Mouse (Mus musculus): ENCODE results near the gene Cd27. TPM values are rescaled to one million over a fixed set of nuclear protein-coding genes. Genes with fewer than 3 reads are reported as not detected.

Gene Cd27
- total and polyA plus RNA-seq, 2 experiments from 2014 or later = 1.3 TPM; not detected in 1

- Histone ChIP-seq H3K27ac (ENCODE audit: low read depth) (0 out of 2 replicates have a peak overlapping the region, but pooled peaks have one; percentile 15), H3K4me2 (ENCODE audit: low read depth, low read length) (no peak overlapping the region), H3K4me1 (ENCODE audit: control insufficient read depth, insufficient read depth) (peaks cover 13% of the 10 kb centered on the region; the same call in 1 of the 2 replicates), H3K27me3 (ENCODE audit: control insufficient read depth, insufficient read depth, low read length) (no peaks in the 10 kb centered on the region), H3K9ac (replicated peaks; ENCODE audit: low read depth, low read length) (no peak overlapping the region), H3K4me3 (ENCODE audit: low read depth, low read length) (no peak overlapping the region), H3K36me3 (replicated peaks; ENCODE audit: control insufficient read depth, insufficient read depth, low read length) (peaks cover 37% of the 10 kb centered on the region), H3K9me3 (replicated peaks; ENCODE audit: control insufficient read depth, low read length) (no peaks in the 10 kb centered on the region)
- no peak for TF ChIP-seq CTCF (IDR thresholded peaks at IDR 0.05; ENCODE audit: low read depth)
- no peak for TF ChIP-seq EP300 (IDR thresholded peaks at IDR 0.05; ENCODE audit: low read depth)
- ATAC-seq (ENCODE audit: insufficient read depth, low read depth) (no peak), DNase-seq (ENCODE audit: low spot score) (no peak)
- WGBS = 49% methylated on average over 6 of the region's 7 CpGs
Observed at GRCm38 (mm10) chr6:125193390-125193789, 43.4 kb downstream of the Cd27 start.

GRCm38 (mm10) chr6:125192841-125193240, 44.0 kb downstream of the Cd27 start:
- no peak for DNase-seq (ENCODE audit: low spot score)
- H3K4me1 ChIP-seq (ENCODE audit: control insufficient read depth, insufficient read depth) = peaks cover 13% of the 10 kb centered on the region; the same call in 1 of the 2 replicates
- 22% methylated on average over 5 of the region's 5 CpGs for WGBS

GRCm38 (mm10) chr6:125192016-125192714, 44.6 kb downstream of the Cd27 start:
- TF ChIP-seq CTCF (IDR thresholded peaks at IDR 0.05; ENCODE audit: low read depth) (no peak), EP300 (IDR thresholded peaks at IDR 0.05; ENCODE audit: low read depth) (no peak)
- peak; percentile 92 for ATAC-seq (ENCODE audit: insufficient read depth, low read depth)
- WGBS = under 1% methylated on average over 34 of the region's 34 CpGs
- H3K9me3 ChIP-seq (replicated peaks; ENCODE audit: control insufficient read depth, low read length) = no peaks in the 10 kb centered on the region
- peaks cover 48% of the 10 kb centered on the region for H3K36me3 ChIP-seq (replicated peaks; ENCODE audit: control insufficient read depth, insufficient read depth, low read length)
- peaks cover 13% of the 10 kb centered on the region; the same call in 1 of the 2 replicates for H3K4me1 ChIP-seq (ENCODE audit: control insufficient read depth, insufficient read depth)
- H3K27ac ChIP-seq (ENCODE audit: low read depth) = peak overlapping the region; percentile 95
- peak overlapping the region; percentile 70 for H3K4me2 ChIP-seq (ENCODE audit: low read depth, low read length)
- DNase-seq (ENCODE audit: low spot score) = peak; percentile 90
- peak overlapping the region; percentile 91 for H3K4me3 ChIP-seq (ENCODE audit: low read depth, low read length)
- H3K9ac ChIP-seq (replicated peaks; ENCODE audit: low read depth, low read length) = peak overlapping the region; percentile 69
- H3K27me3 ChIP-seq (ENCODE audit: control insufficient read depth, insufficient read depth, low read length) = no peaks in the 10 kb centered on the region

More at GRCm38 (mm10) chr6:125192841-125193240, 44.0 kb downstream of the Cd27 start:
- TF ChIP-seq CTCF (IDR thresholded peaks at IDR 0.05; ENCODE audit: low read depth) (no peak), EP300 (IDR thresholded peaks at IDR 0.05; ENCODE audit: low read depth) (no peak)
- H3K9me3 ChIP-seq (replicated peaks; ENCODE audit: control insufficient read depth, low read length) = no peaks in the 10 kb centered on the region
- peak overlapping the region; percentile 91 for H3K4me3 ChIP-seq (ENCODE audit: low read depth, low read length)
- H3K9ac ChIP-seq (replicated peaks; ENCODE audit: low read depth, low read length) = peak overlapping the region; percentile 69
- peak overlapping the region; percentile 95 for H3K27ac ChIP-seq (ENCODE audit: low read depth)
- peaks cover 41% of the 10 kb centered on the region for H3K36me3 ChIP-seq (replicated peaks; ENCODE audit: control insufficient read depth, insufficient read depth, low read length)
- peak overlapping the region; percentile 70 for H3K4me2 ChIP-seq (ENCODE audit: low read depth, low read length)
- no peaks in the 10 kb centered on the region for H3K27me3 ChIP-seq (ENCODE audit: control insufficient read depth, insufficient read depth, low read length)
- no peak for ATAC-seq (ENCODE audit: insufficient read depth, low read depth)

- Histone ChIP-seq H3K4me3 (ENCODE audit: low read depth, low read length) (peak within 1 kb of the TSS; percentile 91), H3K36me3 (replicated peaks; ENCODE audit: control insufficient read depth, insufficient read depth, low read length) (peaks cover 55% of the 10 kb centered on the region), H3K9ac (replicated peaks; ENCODE audit: low read depth, low read length) (peak within 1 kb of the TSS; percentile 72), H3K9me3 (replicated peaks; ENCODE audit: control insufficient read depth, low read length) (no peaks in the 10 kb centered on the region), H3K27ac (ENCODE audit: low read depth) (peak within 1 kb of the TSS; percentile 95), H3K4me2 (ENCODE audit: low read depth, low read length) (peak within 1 kb of the TSS; percentile 70), H3K27me3 (ENCODE audit: control insufficient read depth, insufficient read depth, low read length) (no peaks in the 10 kb centered on the region), H3K4me1 (ENCODE audit: control insufficient read depth, insufficient read depth) (peaks cover 13% of the 10 kb centered on the region; the same call in 1 of the 2 replicates)
- DNase-seq (ENCODE audit: low spot score) (peak; percentile 98), ATAC-seq (ENCODE audit: insufficient read depth, low read depth) (peak; percentile 96)
- WGBS = under 1% methylated on average over 54 of the region's 54 CpGs
- TF ChIP-seq EP300 (IDR thresholded peaks at IDR 0.05; ENCODE audit: low read depth) (no peak; the same call in 1 of the 2 replicates), CTCF (IDR thresholded peaks at IDR 0.05; ENCODE audit: low read depth) (peak; percentile 17; the same call in 1 of the 2 replicates)
Observed at GRCm38 (mm10) chr6:125191332-125192015, 45.3 kb downstream of the Cd27 start, which contains the start of the genes Ncapd2 and Mrpl51. Ncapd2 (minus strand) TSS chr6:125191701. Mrpl51 (plus strand) TSS chr6:125191801.

- no peaks in the 10 kb centered on the region for H3K27me3 ChIP-seq (ENCODE audit: control insufficient read depth, insufficient read depth, low read length)
- no peaks in the 10 kb centered on the region for H3K9me3 ChIP-seq (replicated peaks; ENCODE audit: control insufficient read depth, low read length)
- H3K4me1 ChIP-seq (ENCODE audit: control insufficient read depth, insufficient read depth) = peaks cover 13% of the 10 kb centered on the region; the same call in 1 of the 2 replicates
- no peak for DNase-seq (ENCODE audit: low spot score)
- ATAC-seq (ENCODE audit: insufficient read depth, low read depth) = no peak
- TF ChIP-seq EP300 (IDR thresholded peaks at IDR 0.05; ENCODE audit: low read depth) (no peak), CTCF (IDR thresholded peaks at IDR 0.05; ENCODE audit: low read depth) (no peak)
- peaks cover 61% of the 10 kb centered on the region for H3K36me3 ChIP-seq (replicated peaks; ENCODE audit: control insufficient read depth, insufficient read depth, low read length)
- peak overlapping the region; percentile 72 for H3K9ac ChIP-seq (replicated peaks; ENCODE audit: low read depth, low read length)
- H3K4me2 ChIP-seq (ENCODE audit: low read depth, low read length) = peak overlapping the region; percentile 70
- H3K27ac ChIP-seq (ENCODE audit: low read depth) = peak overlapping the region; percentile 95
- H3K4me3 ChIP-seq (ENCODE audit: low read depth, low read length) = peak overlapping the region; percentile 91
Observed at GRCm38 (mm10) chr6:125190816-125191215, 46.0 kb downstream of the Cd27 start.

All from heart, postnatal 0 days (tissue).